Mouse (Mus musculus) ES-Bruce4 (cell line): ENCODE results near the gene Tap1.

ENCODE experiments used
- CTCF ChIP-seq: IDR thresholded peaks from one replicate; pipeline ENCODE4 v1.8.1; 2011; ENCODE audit warnings: low read depth, low read length
- EP300 ChIP-seq: IDR thresholded peaks from 2 replicates; pipeline ENCODE4 v1.6.1; 2011; ENCODE audit warnings: low read depth, low read length; ENCODE audit not compliant: insufficient read depth

GRCm38 (mm10) chr17:34215176-34215575, 27.8 kb downstream of the Tap1 start:
- no peak for TF ChIP-seq CTCF
- no peak for TF ChIP-seq EP300
